Mouse (Mus musculus) neural tube, embryonic 13.5 days (tissue): ENCODE data around the gene Fyttd1. TPM values are rescaled to one million over a fixed set of nuclear protein-coding genes. Genes with fewer than 3 reads are reported as not detected.
"Not testable (repeated sequence)": the region's sequence is repeated elsewhere in the genome, so short reads cannot be mapped to it uniquely, and the experiment has no call there.

Source experiments
- ATAC-seq: fragments of 200-750 bp; cut with Nextera tagmentation; 2 replicates; pipeline ENCODE4 v1.8.0; 2017; ENCODE audit warnings: low read depth, mild to moderate bottlenecking, moderate TSS enrichment, moderate library complexity
- H3K27ac ChIP-seq: fragments of 300-500 bp; sonication (generic); replicated peaks from 2 replicates; pipeline ENCODE4 v1.5.1; 2015; ENCODE audit warnings: moderate library complexity, mild to moderate bottlenecking, inconsistent platforms
- H3K27me3 ChIP-seq: fragments of 300-500 bp; sonication (generic); 2 replicates; pipeline ENCODE4 v1.6.1; 2015; ENCODE audit warnings: mild to moderate bottlenecking, inconsistent platforms
- H3K36me3 ChIP-seq: fragments of 300-500 bp; sonication (generic); 2 replicates; pipeline ENCODE4 v1.6.1; 2015; ENCODE audit warnings: mild to moderate bottlenecking, inconsistent platforms
- H3K4me1 ChIP-seq: fragments of 300-500 bp; sonication (generic); replicated peaks from 2 replicates; pipeline ENCODE4 v1.6.1; 2015; ENCODE audit warnings: inconsistent platforms
- H3K4me2 ChIP-seq: fragments of 300-500 bp; sonication (generic); 2 replicates; pipeline ENCODE4 v1.6.1; 2015; ENCODE audit warnings: inconsistent platforms, mild to moderate bottlenecking, moderate library complexity
- H3K4me3 ChIP-seq: fragments of 300-500 bp; sonication (generic); 2 replicates; pipeline ENCODE4 v1.5.1; 2015; ENCODE audit warnings: mild to moderate bottlenecking, inconsistent platforms
- H3K9ac ChIP-seq: fragments of 300-500 bp; sonication (generic); 2 replicates; pipeline ENCODE4 v1.6.1; 2015; ENCODE audit warnings: moderate library complexity, mild to moderate bottlenecking, inconsistent platforms
- H3K9me3 ChIP-seq: fragments of 300-500 bp; sonication (generic); 2 replicates; pipeline ENCODE4 v1.6.1; 2016; ENCODE audit warnings: inconsistent platforms
- WGBS: fragments of 180-500 bp; shearing (Covaris S2); methylation state at CpG from one replicate; pipeline ENCODE4 v1.1.7; 2015; 5-methylcytosine and 5-hydroxymethylcytosine counted together
- polyA plus RNA-seq: library from polyadenylated mRNA; unstranded; fragments of >200 nt; fragmentation: Nextera tagmentation; extraction: Ambion mirVana; gene quantifications from 2 replicates; pipeline ENCODE4 v1.2.1, GENCODE M21; 2015

Gene Fyttd1
- polyA plus RNA-seq, 1 experiment from 2014 or later = 100 TPM

DNA sequence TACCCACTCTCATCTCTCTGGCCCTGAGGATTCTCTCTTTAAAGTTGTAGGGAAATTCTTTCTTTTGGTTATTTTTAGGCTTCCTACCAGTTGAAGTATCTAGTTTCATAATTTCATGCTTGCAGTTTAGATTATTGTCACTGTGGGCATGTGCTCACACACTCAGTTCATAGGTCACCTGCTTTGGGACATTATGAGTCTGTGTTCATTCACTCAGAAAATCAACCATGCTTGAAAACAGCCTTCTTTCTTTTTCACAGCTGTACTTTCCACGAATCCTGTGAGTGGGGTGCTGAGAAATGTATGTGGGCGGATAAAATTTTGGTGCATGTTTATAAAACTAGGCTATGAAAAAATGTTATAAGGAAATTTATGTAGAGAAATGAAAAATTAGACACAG, 57.2 kb downstream of the Fyttd1 start:
- Histone ChIP-seq H3K4me1 (peaks cover 8% of the 10 kb centered on the region; the same call in 1 of the 2 replicates), H3K4me2 (no peak overlapping the region), H3K27me3 (no peaks in the 10 kb centered on the region), H3K9me3 (no peaks in the 10 kb centered on the region), H3K27ac (no peak overlapping the region), H3K36me3 (no peaks in the 10 kb centered on the region), H3K4me3 (no peak overlapping the region), H3K9ac (no peak overlapping the region)
- ATAC-seq = no peak
- WGBS = 68% methylated on average over 2 of the region's 2 CpGs

DNA sequence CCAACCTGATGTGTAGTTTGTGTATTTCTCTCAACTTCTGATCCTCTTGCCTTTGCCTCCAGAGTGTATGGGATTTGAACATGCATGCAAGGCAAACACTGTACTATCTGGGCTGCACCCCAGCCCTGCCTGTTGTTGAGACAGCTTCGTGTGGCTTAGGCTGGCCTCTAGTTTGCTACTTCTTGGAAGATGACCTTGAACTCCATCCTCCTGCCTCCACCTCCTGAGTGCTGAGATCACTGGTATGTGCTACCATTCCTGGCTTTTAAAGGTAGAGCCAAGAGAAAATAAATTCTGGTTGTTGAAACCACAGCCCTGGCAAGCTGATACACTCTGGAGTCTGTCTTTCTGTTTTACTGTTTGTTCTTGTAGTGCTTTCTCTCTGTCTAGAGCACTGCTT, 57.8 kb downstream of the Fyttd1 start:
- WGBS = 74% methylated on average over 1 of the region's 1 CpGs
- Histone ChIP-seq H3K27ac (no peak overlapping the region), H3K4me2 (no peak overlapping the region), H3K4me3 (no peak overlapping the region), H3K4me1 (0 out of 2 replicates have a peak, but pooled peaks cover 3% of the 10 kb centered on the region), H3K9me3 (no peaks in the 10 kb centered on the region), H3K36me3 (no peaks in the 10 kb centered on the region), H3K27me3 (no peaks in the 10 kb centered on the region), H3K9ac (no peak overlapping the region)
- ATAC-seq = no peak

DNA sequence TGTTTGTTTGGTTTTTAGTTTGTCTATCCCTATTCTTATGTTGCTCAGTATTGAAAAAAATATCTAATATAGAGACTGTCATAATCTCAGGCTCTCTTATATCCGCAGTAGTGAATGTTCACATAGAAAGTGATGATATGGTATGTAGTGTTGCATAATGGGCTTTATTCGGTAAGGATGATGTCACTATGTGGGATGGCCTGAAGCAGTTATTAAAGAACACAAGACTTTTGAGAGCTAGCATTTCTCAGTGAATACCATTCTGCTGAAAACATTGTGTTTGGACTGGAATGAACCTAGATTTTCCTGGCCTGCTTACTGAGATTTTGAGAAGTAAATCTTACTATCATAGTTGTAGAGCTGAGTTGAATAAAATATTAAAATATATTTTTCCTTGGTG, 60.1 kb downstream of the Fyttd1 start:
- Histone ChIP-seq H3K4me2 (no peak overlapping the region), H3K9ac (no peak overlapping the region), H3K4me1 (0 out of 2 replicates have a peak, but pooled peaks cover 3% of the 10 kb centered on the region), H3K4me3 (no peak overlapping the region), H3K9me3 (no peaks in the 10 kb centered on the region), H3K27me3 (no peaks in the 10 kb centered on the region), H3K27ac (no peak overlapping the region), H3K36me3 (no peaks in the 10 kb centered on the region)
- 77% methylated on average over 2 of the region's 2 CpGs for WGBS
- ATAC-seq = no peak

DNA sequence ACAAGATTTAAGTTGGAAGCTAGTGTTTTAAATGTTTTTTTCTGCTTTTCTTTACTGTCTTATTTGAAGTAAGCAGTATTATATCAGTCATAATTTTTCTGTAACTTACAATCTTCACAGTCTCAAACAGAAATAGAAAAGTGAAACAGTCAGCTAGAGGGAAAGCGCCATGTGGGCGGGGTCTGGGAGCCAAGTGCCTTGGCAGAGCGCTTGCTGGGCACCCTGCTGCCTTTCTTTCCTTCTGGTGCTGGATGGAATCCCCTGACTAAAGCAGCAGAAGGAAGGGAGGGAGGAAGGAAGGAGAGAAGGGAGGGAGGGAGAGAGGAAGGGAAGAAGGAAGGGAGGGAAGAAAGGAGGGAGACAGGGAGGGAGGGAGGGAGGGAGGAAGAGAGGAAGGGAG, 62.0 kb downstream of the Fyttd1 start:
- not testable (repeated sequence) for ATAC-seq, H3K27me3 ChIP-seq, H3K27ac ChIP-seq, H3K4me1 ChIP-seq, H3K9ac ChIP-seq, H3K4me3 ChIP-seq, H3K9me3 ChIP-seq, H3K4me2 ChIP-seq, H3K36me3 ChIP-seq
- WGBS = 33% methylated on average over 3 of the region's 3 CpGs

DNA sequence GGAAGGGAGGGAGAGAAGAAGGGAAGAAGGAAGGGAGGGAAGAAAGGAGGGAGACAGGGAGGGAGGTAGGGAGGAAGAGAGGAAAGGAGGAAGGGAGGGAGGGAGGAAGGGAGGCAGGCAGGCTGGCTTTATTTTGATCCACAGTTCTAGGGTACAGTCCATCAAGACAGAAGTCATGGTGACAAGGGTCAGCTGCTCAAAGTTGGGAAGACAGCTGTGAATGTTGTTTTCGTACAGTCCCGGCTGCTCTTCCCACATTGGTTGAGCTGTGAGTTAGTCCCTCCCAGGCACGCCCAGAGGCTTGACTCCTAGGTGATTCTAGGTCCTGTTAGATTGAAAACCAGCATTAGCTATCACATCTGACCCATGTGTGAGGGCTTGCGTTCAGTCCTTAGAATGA, 62.4 kb downstream of the Fyttd1 start:
- whole genome bisulfite sequencing = 85% methylated on average over 4 of the region's 4 CpGs
- H3K27me3 ChIP-seq = not testable (repeated sequence)

DNA sequence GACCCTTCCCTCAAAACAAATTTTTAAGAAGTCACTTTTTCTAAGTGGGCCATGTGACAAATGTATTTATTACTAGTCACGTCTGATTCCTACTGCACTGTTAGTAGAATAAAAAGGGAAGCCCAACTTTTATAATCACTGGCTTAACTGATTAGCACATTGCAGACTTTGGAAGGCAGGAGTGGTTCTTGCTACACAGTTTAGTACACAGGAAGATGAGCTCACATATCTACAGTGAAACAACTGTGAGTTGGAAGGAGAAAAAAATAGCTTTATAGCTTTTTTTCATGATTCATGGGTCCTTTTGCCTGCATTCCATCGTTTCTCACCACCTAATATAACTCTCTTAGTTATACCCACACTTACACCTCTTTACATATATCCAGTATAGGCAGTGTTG, 63.9 kb downstream of the Fyttd1 start:
- not testable (repeated sequence) for H3K4me2 ChIP-seq, H3K9me3 ChIP-seq, H3K9ac ChIP-seq, H3K36me3 ChIP-seq, H3K27ac ChIP-seq, H3K4me3 ChIP-seq, H3K27me3 ChIP-seq, ATAC-seq, H3K4me1 ChIP-seq
- WGBS = 92% methylated on average over 2 of the region's 2 CpGs

More for the DNA sequence above, 62.4 kb downstream of the Fyttd1 start:
- not testable (repeated sequence) for H3K27ac ChIP-seq, H3K4me3 ChIP-seq, H3K4me1 ChIP-seq, H3K4me2 ChIP-seq, H3K36me3 ChIP-seq, H3K9me3 ChIP-seq, H3K9ac ChIP-seq, ATAC-seq

DNA sequence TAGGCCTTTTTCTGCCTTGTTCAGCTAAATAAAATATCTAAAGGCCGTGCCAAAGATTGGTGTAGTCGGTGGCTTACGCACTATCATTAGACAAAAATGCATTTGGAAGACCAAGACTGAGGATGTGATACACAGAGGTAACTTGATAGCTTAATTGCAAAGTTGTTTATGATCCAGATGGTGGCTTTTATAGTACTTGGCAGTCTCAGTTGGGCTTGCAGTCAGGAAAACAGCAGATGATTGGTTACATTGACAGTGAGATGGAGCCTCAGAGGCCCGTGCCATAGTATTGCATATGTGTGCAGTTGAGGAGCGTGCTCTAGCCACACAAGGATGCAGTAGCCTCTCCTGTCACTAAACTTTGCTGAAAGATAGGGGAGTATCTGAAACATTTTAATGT, 65.4 kb downstream of the Fyttd1 start:
- Histone ChIP-seq H3K27ac (no peak overlapping the region), H3K4me1 (0 out of 2 replicates have a peak, but pooled peaks cover 1% of the 10 kb centered on the region), H3K4me2 (no peak overlapping the region), H3K4me3 (no peak overlapping the region), H3K36me3 (no peaks in the 10 kb centered on the region), H3K9ac (no peak overlapping the region), H3K27me3 (no peaks in the 10 kb centered on the region), H3K9me3 (no peaks in the 10 kb centered on the region)
- WGBS = 57% methylated on average over 5 of the region's 5 CpGs
- peak; percentile 86 for ATAC-seq

DNA sequence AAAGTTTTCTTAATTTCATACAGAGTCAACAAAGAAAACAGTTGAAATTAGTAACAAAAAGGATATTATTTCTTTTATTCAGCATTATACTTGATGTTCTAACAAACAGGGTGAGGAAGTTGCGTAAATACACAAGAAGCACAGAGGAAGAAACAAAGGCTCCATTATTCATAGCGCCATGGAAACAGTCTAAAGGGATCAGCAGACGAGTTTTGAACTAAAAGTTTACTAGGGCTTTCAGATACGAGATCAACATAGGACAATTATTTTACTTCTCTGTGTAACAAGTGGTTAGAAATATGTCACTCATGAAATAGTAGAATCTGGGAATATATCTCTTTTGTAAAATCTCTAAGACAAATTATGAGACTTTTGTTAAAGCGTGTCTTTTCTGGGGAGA, 68.1 kb downstream of the Fyttd1 start:
- Histone ChIP-seq H3K27ac (no peak overlapping the region), H3K9ac (no peak overlapping the region), H3K4me3 (no peak overlapping the region), H3K27me3 (no peaks in the 10 kb centered on the region), H3K4me1 (peaks cover 7% of the 10 kb centered on the region), H3K36me3 (no peaks in the 10 kb centered on the region), H3K4me2 (no peak overlapping the region), H3K9me3 (no peaks in the 10 kb centered on the region)
- WGBS = 52% methylated on average over 5 of the region's 5 CpGs
- no peak for ATAC-seq

DNA sequence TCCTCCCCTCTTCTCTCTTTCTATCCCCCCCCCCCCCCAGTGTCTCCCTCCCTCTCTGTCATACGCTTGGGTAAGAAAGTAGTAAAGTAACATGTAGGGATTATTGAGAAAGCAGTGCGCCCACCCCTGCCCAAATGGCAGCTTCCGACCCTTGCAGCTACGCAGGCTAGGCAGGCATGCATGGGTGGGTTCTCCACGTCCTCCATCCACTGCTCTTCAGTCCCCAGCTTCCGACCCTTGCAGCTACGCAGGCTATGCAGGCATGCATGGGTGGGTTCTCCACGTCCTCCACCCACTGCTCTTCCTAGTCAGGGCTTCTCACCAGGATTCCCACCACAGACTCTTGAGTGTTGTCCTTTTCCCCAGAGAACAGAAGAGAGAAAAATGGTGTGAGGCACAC, 70.7 kb downstream of the Fyttd1 start:
- no peak overlapping the region for H3K27ac ChIP-seq
- H3K9ac ChIP-seq = no peak overlapping the region
- peaks cover 7% of the 10 kb centered on the region for H3K4me1 ChIP-seq
- no peak overlapping the region for H3K4me3 ChIP-seq
- no peaks in the 10 kb centered on the region for H3K9me3 ChIP-seq
- WGBS = 71% methylated on average over 8 of the region's 8 CpGs
- peaks cover 7% of the 10 kb centered on the region for H3K36me3 ChIP-seq
- ATAC-seq = no peak
- no peak overlapping the region for H3K4me2 ChIP-seq
- H3K27me3 ChIP-seq = no peaks in the 10 kb centered on the region

DNA sequence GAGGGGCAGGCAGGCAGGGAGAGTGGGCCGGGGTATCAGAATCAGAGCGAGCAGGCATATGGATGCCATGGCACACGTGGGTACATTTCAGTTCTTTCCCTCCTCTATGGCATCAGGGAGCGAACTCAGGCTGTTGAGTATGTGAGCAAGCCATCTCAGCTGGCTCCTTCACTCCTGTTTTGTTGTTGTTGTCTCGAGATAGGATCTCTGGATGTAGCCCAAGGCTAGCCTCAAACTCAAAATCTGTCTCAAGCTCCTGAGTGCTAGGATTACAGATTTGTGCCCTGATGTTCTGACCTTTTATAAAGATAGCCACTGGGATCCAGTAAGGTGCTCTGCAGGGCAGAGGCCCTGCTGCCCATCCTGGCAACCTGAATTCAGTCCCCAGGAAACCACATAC, 71.4 kb downstream of the Fyttd1 start:
- Histone ChIP-seq H3K9ac (no peak overlapping the region), H3K4me1 (peaks cover 7% of the 10 kb centered on the region), H3K27me3 (no peaks in the 10 kb centered on the region), H3K9me3 (no peaks in the 10 kb centered on the region), H3K36me3 (peaks cover 7% of the 10 kb centered on the region), H3K4me3 (no peak overlapping the region), H3K27ac (no peak overlapping the region), H3K4me2 (no peak overlapping the region)
- 89% methylated on average over 5 of the region's 5 CpGs for WGBS
- no peak for ATAC-seq

DNA sequence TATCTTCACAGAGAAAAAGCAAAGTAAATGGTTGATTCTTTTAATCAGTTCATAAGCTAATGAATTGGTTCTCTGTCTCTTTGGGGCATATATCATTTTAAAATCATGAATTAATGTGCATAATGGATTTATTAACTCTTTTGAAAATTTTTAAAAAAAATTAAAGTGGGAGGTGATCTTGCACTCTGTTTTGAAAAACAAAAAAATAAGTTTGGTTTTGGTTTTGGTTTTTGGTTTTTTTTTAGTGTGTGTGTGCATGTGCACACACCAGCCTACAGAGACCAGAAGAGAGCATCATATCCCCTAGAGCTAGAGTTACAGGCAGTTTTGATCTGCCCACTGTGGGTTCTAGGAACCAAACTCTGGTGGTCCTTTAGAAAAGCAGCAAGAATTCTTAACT, 72.0 kb downstream of the Fyttd1 start:
- no peak overlapping the region for H3K9ac ChIP-seq
- H3K4me3 ChIP-seq = no peak overlapping the region
- H3K27ac ChIP-seq = no peak overlapping the region
- no peaks in the 10 kb centered on the region for H3K27me3 ChIP-seq
- H3K4me2 ChIP-seq = no peak overlapping the region
- H3K4me1 ChIP-seq = peaks cover 7% of the 10 kb centered on the region
- peaks cover 7% of the 10 kb centered on the region for H3K36me3 ChIP-seq
- no peak for ATAC-seq
- no peaks in the 10 kb centered on the region for H3K9me3 ChIP-seq

DNA sequence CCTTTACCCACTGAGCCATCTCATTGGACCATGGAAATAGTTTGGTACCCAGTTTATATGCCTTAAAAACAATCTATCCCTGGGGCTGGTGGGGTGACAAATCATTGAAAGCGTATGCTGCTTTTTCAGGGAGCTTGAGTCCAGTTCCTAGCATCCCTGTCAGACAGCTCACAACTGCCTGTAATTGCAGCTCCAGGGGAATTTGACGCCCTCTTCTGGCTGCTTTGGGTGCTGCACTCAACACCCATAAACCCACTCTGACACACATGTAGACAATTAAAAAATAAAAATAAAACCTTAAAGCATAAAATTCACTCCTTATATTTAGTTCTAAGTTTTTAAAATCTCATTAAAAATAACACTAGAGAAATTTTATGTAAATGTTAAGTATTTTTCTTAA, 73.8 kb downstream of the Fyttd1 start:
- H3K27me3 ChIP-seq = no peaks in the 10 kb centered on the region
- no peak overlapping the region for H3K9ac ChIP-seq
- H3K9me3 ChIP-seq = no peaks in the 10 kb centered on the region
- no peak overlapping the region for H3K4me2 ChIP-seq
- WGBS = 93% methylated on average over 2 of the region's 2 CpGs
- no peak for ATAC-seq
- H3K4me1 ChIP-seq = peaks cover 7% of the 10 kb centered on the region
- peaks cover 16% of the 10 kb centered on the region for H3K36me3 ChIP-seq
- H3K4me3 ChIP-seq = no peak overlapping the region
- H3K27ac ChIP-seq = no peak overlapping the region

DNA sequence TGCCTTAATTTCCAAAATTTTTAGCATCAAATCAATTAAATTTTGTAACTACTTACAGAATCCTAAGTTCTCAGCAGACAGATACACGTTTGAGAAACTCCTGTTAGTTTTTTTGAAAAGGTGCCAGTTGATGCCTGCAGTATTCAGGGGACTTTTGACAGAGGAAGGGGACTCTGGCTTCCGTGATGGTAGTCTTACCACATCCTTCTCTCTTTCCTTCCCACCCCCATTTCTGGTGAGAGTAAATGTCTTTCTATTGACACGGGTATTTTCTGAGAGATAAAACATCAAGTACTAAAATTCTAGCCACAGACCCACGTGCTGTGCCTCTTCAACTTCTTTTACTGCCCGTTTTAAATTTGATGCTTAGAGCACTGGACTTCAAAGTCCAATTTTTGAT, 76.5 kb downstream of the Fyttd1 start:
- no peak for ATAC-seq

More for the DNA sequence above, 76.5 kb downstream of the Fyttd1 start:
- Histone ChIP-seq H3K4me3 (no peak overlapping the region), H3K4me2 (no peak overlapping the region), H3K4me1 (no peaks in the 10 kb centered on the region; the same call in 1 of the 2 replicates), H3K9ac (no peak overlapping the region), H3K36me3 (peaks cover 26% of the 10 kb centered on the region), H3K27me3 (no peaks in the 10 kb centered on the region), H3K9me3 (no peaks in the 10 kb centered on the region), H3K27ac (no peak overlapping the region)
- WGBS = 82% methylated on average over 5 of the region's 5 CpGs
